Mouse (Mus musculus): ENCODE measurements around the gene Fam78a.

DNA sequence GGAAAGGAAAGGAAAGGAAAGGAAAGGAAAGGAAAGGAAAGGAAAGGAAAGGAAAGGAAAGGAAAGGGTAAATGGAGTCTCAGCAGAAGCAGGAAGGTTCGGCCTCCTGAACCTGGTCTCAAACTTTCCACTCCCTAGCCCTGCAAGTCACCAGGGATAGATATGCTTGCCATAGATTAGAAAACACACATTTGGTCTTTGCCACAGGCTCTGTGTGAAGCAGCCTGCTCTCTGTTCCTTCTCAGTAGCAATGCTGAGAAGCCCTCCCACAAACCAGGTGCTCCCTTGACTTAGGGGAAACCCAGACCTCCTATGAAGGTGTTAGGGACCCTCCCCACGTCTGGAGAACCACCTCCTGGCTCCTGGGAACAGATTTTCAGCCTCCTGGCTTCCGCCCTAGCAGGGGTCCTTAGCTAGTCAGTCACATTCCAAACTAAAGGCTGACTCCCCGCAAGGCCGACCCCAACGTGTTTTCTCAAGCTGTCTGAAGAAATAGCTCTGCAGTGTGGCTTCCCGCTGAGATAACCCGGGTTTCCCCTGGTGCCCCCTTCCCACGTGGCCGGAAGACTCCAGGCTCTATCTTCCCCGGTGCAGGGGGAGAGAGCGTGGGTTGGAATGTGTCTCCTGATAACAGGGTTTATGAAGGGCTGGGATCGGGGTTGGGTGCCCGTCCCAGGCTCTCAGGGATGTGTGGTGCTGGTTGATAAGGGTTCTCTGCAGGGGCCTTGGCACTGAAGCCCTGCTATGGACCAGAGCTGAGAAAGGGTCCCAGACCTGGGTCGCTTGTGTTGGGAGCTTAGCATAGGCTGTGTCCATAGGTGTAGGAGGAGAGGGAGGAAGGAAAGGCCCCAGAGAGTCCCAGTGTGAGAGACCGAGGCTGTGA is 43.2 kb upstream of the Fam78a start:
- TF ChIP-seq CTCF (IDR thresholded peaks at IDR 0.05; ENCODE audit: control insufficient read depth, insufficient read depth, low read length), result no peak
- TF ChIP-seq POLR2A (IDR thresholded peaks at IDR 0.05; ENCODE audit: borderline replicate concordance, control insufficient read depth, low read depth, low read length), result no peak
